Mouse (Mus musculus) liver, embryonic 14.5 days (tissue): Measurements from ENCODE around the gene Mctp1. TPM values are rescaled to one million over a fixed set of nuclear protein-coding genes. Genes with fewer than 3 reads are reported as not detected.

Experiments used
- ATAC-seq: fragments of 200-750 bp; cut with Nextera tagmentation; 2 replicates; pipeline ENCODE4 v1.8.0; 2017; ENCODE audit warnings: moderate number of reproducible peaks, mild to moderate bottlenecking, moderate library complexity; ENCODE audit not compliant: insufficient read depth
- DNase-seq, 3 experiments: peaks; one replicate each; pipeline ENCODE4 v3.0.0-alpha.2; 2012 to 2013; ENCODE audit warnings: low read depth in 3 of 3, low spot score in 3 of 3
- H3K27ac ChIP-seq: fragments of 300-500 bp; sonication (generic); 2 replicates; pipeline ENCODE4 v1.5.1; 2014; ENCODE audit warnings: moderate library complexity, mild to moderate bottlenecking, control low read depth, inconsistent platforms
- H3K27me3 ChIP-seq: fragments of 300-500 bp; sonication (generic); 2 replicates; pipeline ENCODE4 v1.6.1; 2014; ENCODE audit warnings: mild to moderate bottlenecking, low read length, moderate library complexity; ENCODE audit not compliant: control insufficient read depth, insufficient read depth
- H3K36me3 ChIP-seq: fragments of 300-500 bp; sonication (generic); replicated peaks from 2 replicates; pipeline ENCODE4 v1.6.1; 2014; ENCODE audit warnings: low read depth; ENCODE audit not compliant: control insufficient read depth, insufficient read depth
- H3K4me1 ChIP-seq, 2 experiments: fragments of 200-500 bp in 1 of 2; fragments of 300-500 bp in 1 of 2; sonication (generic) in 1 of 2; replicated peaks; 2 replicates each; pipeline ENCODE4 v1.6.1; 2012 to 2014; ENCODE audit warnings: antibody characterized with exemption in 1 of 2, inconsistent platforms in 1 of 2, low read length in 1 of 2; ENCODE audit not compliant: control insufficient read depth in 2 of 2, insufficient read depth in 2 of 2
- H3K4me2 ChIP-seq: fragments of 300-500 bp; sonication (generic); 2 replicates; pipeline ENCODE4 v1.6.1; 2014; ENCODE audit warnings: low read depth, mild to moderate bottlenecking, control low read depth, moderate library complexity
- H3K4me3 ChIP-seq, 2 experiments: fragments of 200-500 bp in 1 of 2; fragments of 300-500 bp in 1 of 2; sonication (generic) in 1 of 2; 2 replicates each; pipeline ENCODE4 v1.5.1; 2012 to 2014; ENCODE audit warnings: low read depth in 2 of 2, low read length in 2 of 2, mild to moderate bottlenecking in 2 of 2, control low read depth in 1 of 2, inconsistent platforms in 1 of 2, moderate library complexity in 1 of 2; ENCODE audit not compliant: insufficient read depth in 1 of 2
- H3K9ac ChIP-seq: fragments of 300-500 bp; sonication (generic); replicated peaks from 2 replicates; pipeline ENCODE4 v1.6.1; 2014; ENCODE audit warnings: mild to moderate bottlenecking, control low read depth, moderate library complexity
- H3K9me3 ChIP-seq: fragments of 300-500 bp; sonication (generic); 2 replicates; pipeline ENCODE4 v1.6.1; 2016; ENCODE audit warnings: low read length, mixed read lengths; ENCODE audit not compliant: control insufficient read depth
- CTCF ChIP-seq: IDR thresholded peaks from 2 replicates; pipeline ENCODE4 v1.5.1; 2016; ENCODE audit warnings: antibody characterized with exemption, low read depth, control low read depth
- EP300 ChIP-seq: IDR thresholded peaks from 2 replicates; pipeline ENCODE4 v1.6.1; 2016; ENCODE audit warnings: antibody characterized with exemption, low read depth
- WGBS: fragments of 180-500 bp; shearing (Covaris S2); extraction: QIAGEN DNeasy Blood & Tissue Kit; methylation state at CpG from one replicate; pipeline ENCODE4 v1.1.7; 2014; ENCODE audit not compliant: insufficient replicate concordance; 5-methylcytosine and 5-hydroxymethylcytosine counted together
- polyA plus RNA-seq, 2 experiments: library from polyadenylated mRNA; depleted of rRNA in 1 of 2; stranded (reverse) in 1 of 2; unstranded in 1 of 2; fragments of >200 nt; fragmentation: Nextera tagmentation in 1 of 2; extraction: Ambion mirVana in 1 of 2; gene quantifications; 2 replicates each; pipeline versions ENCODE4 v1.2.1 to v1.2.3; 2012 to 2014

The Mctp1 gene
- polyA plus RNA-seq, 2 experiments: 0.50 to 0.99 TPM

GRCm38 (mm10) chr13:76484086-76484709, 99.9 kb downstream of the Mctp1 start:
- ATAC-seq (no peak), DNase-seq (no peak)
- Histone ChIP-seq H3K27ac (no peak overlapping the region), H3K36me3 (no peaks in the 10 kb centered on the region), H3K4me2 (no peak overlapping the region), H3K4me1 (no peaks in the 10 kb centered on the region), H3K9ac (no peak overlapping the region), H3K27me3 (no peaks in the 10 kb centered on the region), H3K9me3 (no peaks in the 10 kb centered on the region), H3K4me3 (no peak overlapping the region)
- TF ChIP-seq CTCF (no peak), EP300 (no peak)
- 31% methylated on average over 2 of the region's 2 CpGs for WGBS

DNA sequence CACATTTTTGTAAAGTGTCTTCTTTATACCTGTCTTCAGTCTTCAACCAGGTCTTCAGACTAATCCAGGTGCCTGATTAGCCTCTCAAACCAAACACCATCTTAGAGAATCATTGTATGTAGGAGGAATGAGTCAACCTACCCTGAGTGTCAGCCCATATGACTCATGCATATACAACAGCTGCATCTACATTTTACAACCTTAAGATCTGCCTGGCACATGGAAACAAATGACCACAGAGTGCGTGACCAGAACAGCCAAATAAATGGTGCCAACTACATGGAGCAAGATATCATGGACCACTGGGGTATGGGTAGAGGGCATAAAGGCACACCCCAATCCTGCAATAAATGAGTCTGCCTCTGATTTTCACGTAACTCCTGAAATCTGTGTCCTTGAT, 131.6 kb downstream of the Mctp1 start:
- no peaks in the 10 kb centered on the region for H3K27me3 ChIP-seq
- H3K27ac ChIP-seq: no peak overlapping the region
- TF ChIP-seq CTCF: no peak
- TF ChIP-seq EP300: no peak
- H3K9me3 ChIP-seq: no peaks in the 10 kb centered on the region
- H3K36me3 ChIP-seq: no peaks in the 10 kb centered on the region
- 54% methylated on average over 2 of the region's 2 CpGs for WGBS
- H3K4me1 ChIP-seq: no peaks in the 10 kb centered on the region
- H3K4me3 ChIP-seq: no peak overlapping the region
- ATAC-seq: no peak
- H3K4me2 ChIP-seq: no peak overlapping the region
- H3K9ac ChIP-seq: no peak overlapping the region
- no peak for DNase-seq

GRCm38 (mm10) chr13:76523170-76523569, 138.8 kb downstream of the Mctp1 start:
- H3K9ac ChIP-seq: no peak overlapping the region
- no peak overlapping the region for H3K4me3 ChIP-seq
- no peaks in the 10 kb centered on the region for H3K4me1 ChIP-seq
- TF ChIP-seq EP300 (no peak), CTCF (no peak)
- WGBS: 53% methylated on average over 1 of the region's 1 CpGs
- no peak overlapping the region for H3K4me2 ChIP-seq
- ATAC-seq (no peak), DNase-seq (no peak)
- H3K36me3 ChIP-seq: no peaks in the 10 kb centered on the region
- no peak overlapping the region for H3K27ac ChIP-seq
- no peaks in the 10 kb centered on the region for H3K9me3 ChIP-seq
- no peaks in the 10 kb centered on the region for H3K27me3 ChIP-seq

GRCm38 (mm10) chr13:76527326-76527725, 143.0 kb downstream of the Mctp1 start:
- Histone ChIP-seq H3K4me1 (no peaks in the 10 kb centered on the region), H3K9ac (no peak overlapping the region), H3K4me3 (no peak overlapping the region), H3K27ac (no peak overlapping the region), H3K4me2 (no peak overlapping the region), H3K36me3 (no peaks in the 10 kb centered on the region), H3K27me3 (no peaks in the 10 kb centered on the region), H3K9me3 (no peaks in the 10 kb centered on the region)
- DNase-seq (no peak), ATAC-seq (no peak)
- no peak for TF ChIP-seq EP300

DNA sequence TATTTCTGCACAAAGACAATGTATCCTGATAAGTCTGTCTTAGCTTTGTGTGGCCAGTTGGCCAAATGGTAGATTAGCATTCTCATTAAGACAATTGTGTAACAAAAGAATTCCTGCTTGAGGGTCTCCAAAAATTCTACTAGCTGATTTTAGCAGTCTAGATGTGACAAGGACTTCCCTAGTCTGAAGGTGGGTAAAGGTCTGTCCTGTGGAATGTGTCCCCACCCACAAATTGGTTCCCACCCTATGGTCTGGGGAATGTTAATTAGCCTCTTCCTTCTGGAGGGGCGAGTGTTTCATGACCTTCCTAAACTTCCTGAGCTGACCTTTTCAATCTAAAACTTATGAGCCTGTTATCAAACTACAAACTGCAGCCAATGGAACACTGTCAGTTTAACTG, 143.4 kb downstream of the Mctp1 start:
- Histone ChIP-seq H3K9ac (no peak overlapping the region), H3K4me2 (no peak overlapping the region), H3K4me3 (no peak overlapping the region), H3K27ac (no peak overlapping the region), H3K36me3 (no peaks in the 10 kb centered on the region), H3K9me3 (no peaks in the 10 kb centered on the region), H3K27me3 (no peaks in the 10 kb centered on the region), H3K4me1 (no peaks in the 10 kb centered on the region)
- WGBS: 53% methylated on average over 1 of the region's 1 CpGs
- DNase-seq: no peak
- TF ChIP-seq EP300 (no peak), CTCF (no peak)
- no peak for ATAC-seq
